Mouse (Mus musculus) intestine, embryonic 16.5 days (tissue): Measurements from ENCODE around the gene Zfp341. TPM values are rescaled to one million over a fixed set of nuclear protein-coding genes. Genes with fewer than 3 reads are reported as not detected.

Experiments used
- ATAC-seq: fragments of 200-750 bp; cut with Nextera tagmentation; 2 replicates; pipeline ENCODE4 v1.8.0; 2017; ENCODE audit warnings: moderate TSS enrichment, moderate library complexity
- H3K27ac ChIP-seq: fragments of 300-500 bp; sonication (generic); 2 replicates; pipeline ENCODE4 v1.5.1; 2014; ENCODE audit warnings: mild to moderate bottlenecking, low read length
- H3K27me3 ChIP-seq: fragments of 300-500 bp; sonication (generic); replicated peaks from 2 replicates; pipeline ENCODE4 v1.6.1; 2014; ENCODE audit warnings: low read length, control low read depth, mixed read lengths; ENCODE audit not compliant: control insufficient read depth, insufficient read depth
- H3K36me3 ChIP-seq: fragments of 300-500 bp; sonication (generic); 2 replicates; pipeline ENCODE4 v1.6.1; 2014; ENCODE audit warnings: low read length, control low read depth; ENCODE audit not compliant: control insufficient read depth, insufficient read depth
- H3K4me1 ChIP-seq: fragments of 300-500 bp; sonication (generic); 2 replicates; pipeline ENCODE4 v1.6.1; 2014; ENCODE audit warnings: low read length, control low read depth, mixed read lengths; ENCODE audit not compliant: control insufficient read depth, insufficient read depth
- H3K4me2 ChIP-seq: fragments of 300-500 bp; sonication (generic); 2 replicates; pipeline ENCODE4 v1.6.1; 2014; ENCODE audit warnings: low read depth, low read length, control low read depth
- H3K4me3 ChIP-seq: fragments of 300-500 bp; sonication (generic); 2 replicates; pipeline ENCODE4 v1.5.1; 2014; ENCODE audit warnings: mild to moderate bottlenecking, low read length
- H3K9ac ChIP-seq: fragments of 300-500 bp; sonication (generic); 2 replicates; pipeline ENCODE4 v1.6.1; 2014; ENCODE audit warnings: low read depth, low read length
- H3K9me3 ChIP-seq: fragments of 300-500 bp; sonication (generic); 2 replicates; pipeline ENCODE4 v1.6.1; 2016; ENCODE audit warnings: low read length, control low read depth; ENCODE audit not compliant: control insufficient read depth
- WGBS: fragments of 180-500 bp; shearing (Covaris S2); extraction: QIAGEN DNeasy Blood & Tissue Kit; methylation state at CpG from one replicate; pipeline ENCODE4 v1.1.7; 2014; 5-methylcytosine and 5-hydroxymethylcytosine counted together
- polyA plus RNA-seq: library from polyadenylated mRNA; unstranded; fragments of >200 nt; fragmentation: Nextera tagmentation; extraction: Ambion mirVana; gene quantifications from 2 replicates; pipeline ENCODE4 v1.2.1, GENCODE M21; 2015

Gene Zfp341
- polyA plus RNA-seq, 1 experiment from 2014 or later: 0.55 TPM

- Histone ChIP-seq H3K4me3 (no peak overlapping the region), H3K4me2 (no peak overlapping the region)
- 91% methylated on average over 14 of the region's 14 CpGs for WGBS
Measured at GRCm38 (mm10) chr2:154689391-154689790, 76.3 kb downstream of the Zfp341 start.

GRCm38 (mm10) chr2:154690959-154691358 lies 77.9 kb downstream of the Zfp341 start:
- 94% methylated on average over 5 of the region's 5 CpGs for WGBS
- H3K36me3 ChIP-seq: peaks cover 24% of the 10 kb centered on the region; the same call in 1 of the 2 replicates

More at GRCm38 (mm10) chr2:154689391-154689790, 76.3 kb downstream of the Zfp341 start:
- Histone ChIP-seq H3K4me1 (peaks cover 7% of the 10 kb centered on the region; the same call in 1 of the 2 replicates), H3K36me3 (peaks cover 17% of the 10 kb centered on the region; the same call in 1 of the 2 replicates), H3K27me3 (no peaks in the 10 kb centered on the region), H3K9me3 (no peaks in the 10 kb centered on the region), H3K9ac (no peak overlapping the region), H3K27ac (no peak overlapping the region)
- no peak for ATAC-seq

GRCm38 (mm10) chr2:154693186-154693940 lies 80.3 kb downstream of the Zfp341 start:
- H3K9ac ChIP-seq: no peak overlapping the region
- 74% methylated on average over 11 of the region's 11 CpGs for WGBS
- H3K4me2 ChIP-seq: no peak overlapping the region
- H3K9me3 ChIP-seq: no peaks in the 10 kb centered on the region
- peak overlapping the region; percentile 69 for H3K27ac ChIP-seq
- H3K4me3 ChIP-seq: no peak overlapping the region
- peak; percentile 48 for ATAC-seq
- H3K4me1 ChIP-seq: peaks cover 7% of the 10 kb centered on the region; the same call in 1 of the 2 replicates
- peaks cover 24% of the 10 kb centered on the region; the same call in 1 of the 2 replicates for H3K36me3 ChIP-seq
- no peaks in the 10 kb centered on the region for H3K27me3 ChIP-seq

More at GRCm38 (mm10) chr2:154690959-154691358, 77.9 kb downstream of the Zfp341 start:
- Histone ChIP-seq H3K4me1 (peaks cover 7% of the 10 kb centered on the region; the same call in 1 of the 2 replicates), H3K27me3 (no peaks in the 10 kb centered on the region), H3K4me2 (no peak overlapping the region), H3K9ac (no peak overlapping the region), H3K4me3 (no peak overlapping the region), H3K9me3 (no peaks in the 10 kb centered on the region), H3K27ac (no peak overlapping the region)
- no peak for ATAC-seq

- no peak overlapping the region for H3K9ac ChIP-seq
- peak; percentile 57 for ATAC-seq
- no peak overlapping the region for H3K4me2 ChIP-seq
- no peaks in the 10 kb centered on the region for H3K9me3 ChIP-seq
- 75% methylated on average over 12 of the region's 12 CpGs for WGBS
- H3K27me3 ChIP-seq: no peaks in the 10 kb centered on the region
- H3K36me3 ChIP-seq: peaks cover 24% of the 10 kb centered on the region; the same call in 1 of the 2 replicates
- no peak overlapping the region; the same call in 1 of the 2 replicates for H3K27ac ChIP-seq
- H3K4me3 ChIP-seq: no peak overlapping the region
- H3K4me1 ChIP-seq: peaks cover 7% of the 10 kb centered on the region; the same call in 1 of the 2 replicates
Measured at GRCm38 (mm10) chr2:154693941-154694256, 80.8 kb downstream of the Zfp341 start.

GRCm38 (mm10) chr2:154695690-154696089 lies 82.6 kb downstream of the Zfp341 start:
- Histone ChIP-seq H3K9me3 (no peaks in the 10 kb centered on the region), H3K27ac (no peak overlapping the region), H3K27me3 (no peaks in the 10 kb centered on the region), H3K36me3 (peaks cover 14% of the 10 kb centered on the region; the same call in 1 of the 2 replicates), H3K4me1 (peaks cover 7% of the 10 kb centered on the region; the same call in 1 of the 2 replicates), H3K4me3 (no peak overlapping the region), H3K9ac (no peak overlapping the region), H3K4me2 (no peak overlapping the region)
- 67% methylated on average over 8 of the region's 8 CpGs for WGBS
- no peak for ATAC-seq

Other genes with a start within 250 kb of the Zfp341 start
- gene Cdk5rap1, start 240.3 kb upstream of the Zfp341 start, polyA plus RNA-seq: 16.9 and 18.1 TPM in 2 replicates
- gene Snta1, start 205.2 kb upstream of the Zfp341 start, polyA plus RNA-seq: 4.1 and 4.3 TPM in 2 replicates
- gene Cbfa2t2, start 176.8 kb upstream of the Zfp341 start, polyA plus RNA-seq: 21.9 and 23.0 TPM in 2 replicates
- 0.46 TPM in 1 of 2 replicates, not detected in the other for gene 1700003F12Rik, start 66.2 kb upstream of the Zfp341 start, polyA plus RNA-seq
- gene Actl10, start 61.5 kb upstream of the Zfp341 start, polyA plus RNA-seq: 0.09 TPM in 1 of 2 replicates, not detected in the other
- 1.4 and 1.6 TPM in 2 replicates for gene Necab3, start 54.4 kb upstream of the Zfp341 start, polyA plus RNA-seq
- 5.8 and 9.5 TPM in 2 replicates for gene E2f1, start 43.4 kb upstream of the Zfp341 start, polyA plus RNA-seq
- 41.2 and 41.9 TPM in 2 replicates for gene Pxmp4, start 9.6 kb upstream of the Zfp341 start, polyA plus RNA-seq
- not detected in 2 replicates for gene 4930519P11Rik, start 140 bp downstream of the Zfp341 start, polyA plus RNA-seq
- gene Chmp4b, start 38.4 kb downstream of the Zfp341 start, polyA plus RNA-seq: 23.6 and 28.7 TPM in 2 replicates
- not detected in 2 replicates for gene Gm14214, start 156.7 kb downstream of the Zfp341 start, polyA plus RNA-seq
- 30.6 and 34.0 TPM in 2 replicates for gene Raly, start 177.8 kb downstream of the Zfp341 start, polyA plus RNA-seq
- not detected in 2 replicates for gene a, start 178.1 kb downstream of the Zfp341 start, polyA plus RNA-seq